Mouse (Mus musculus) retina, postnatal 7 days (tissue): ENCODE measurements at regions not wholly inside any gene's neighbourhood (a gene's known extent, or its start where the extent isn't known, plus 50 kb on each side); places are given as distances from the start of the nearest gene placed in this dataset.
"Not testable (repeated sequence)": the region's sequence is repeated elsewhere in the genome, so short reads cannot be mapped to it uniquely, and the experiment has no call there.

Experiments used
- DNase-seq: peaks from one replicate; pipeline ENCODE4 v3.0.0-alpha.2; 2012; ENCODE audit warnings: low read depth, low spot score

DNA sequence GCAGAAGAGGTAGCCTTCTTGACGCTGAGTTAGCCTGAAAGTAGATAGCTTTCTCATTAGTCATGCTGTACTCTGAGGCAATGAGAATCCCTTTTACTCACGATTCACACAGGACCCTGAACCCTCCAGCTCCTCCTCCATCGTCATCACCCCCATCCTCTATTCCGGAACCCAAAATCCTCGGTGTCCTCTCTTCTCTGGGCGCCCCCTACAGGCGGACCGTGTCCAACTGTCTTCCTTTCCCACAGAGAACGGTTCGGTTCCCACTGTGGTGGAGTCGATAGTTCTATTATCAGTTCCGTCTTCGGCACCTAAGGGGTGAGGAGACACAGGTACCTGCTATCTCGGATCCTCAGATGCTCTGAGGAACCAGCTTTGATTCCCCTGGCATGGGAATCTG is 130.2 kb downstream of the Phlda1 start:
- DNase-seq = no peak

DNA sequence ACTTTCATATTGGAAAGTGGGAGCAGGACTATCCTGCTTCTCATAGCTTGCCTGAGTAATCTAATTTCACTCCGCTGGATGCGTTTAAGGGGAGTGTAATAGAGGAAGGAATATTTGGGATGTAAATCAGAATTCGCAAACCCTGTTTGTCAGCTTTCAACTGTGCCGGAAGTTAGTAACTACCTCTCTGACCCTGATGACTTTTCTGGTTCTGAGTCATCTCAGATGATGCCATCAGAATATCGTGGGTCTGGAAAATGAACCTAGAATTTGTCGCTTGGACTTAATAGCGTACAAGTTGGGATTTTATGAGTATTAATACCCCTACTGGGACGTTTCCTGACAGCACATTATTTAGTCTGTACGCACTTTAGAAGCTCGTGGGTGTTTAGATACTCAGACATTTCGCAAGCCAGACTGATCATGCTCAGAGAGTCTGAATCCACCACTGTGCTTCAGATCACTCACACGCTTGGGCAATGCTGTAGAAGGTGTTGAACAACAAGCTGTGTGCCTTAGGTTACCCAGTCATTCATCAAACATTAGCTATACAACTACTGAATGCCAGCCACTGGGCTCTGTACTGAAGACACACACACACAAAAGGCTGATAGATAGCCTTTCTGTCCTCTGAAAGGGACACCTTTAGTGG is 131.1 kb downstream of the Phlda1 start:
- no peak for DNase-seq

GRCm38 (mm10) chr10:111639866-111640265 is 133.8 kb downstream of the Phlda1 start:
- DNase-seq = no peak

DNA sequence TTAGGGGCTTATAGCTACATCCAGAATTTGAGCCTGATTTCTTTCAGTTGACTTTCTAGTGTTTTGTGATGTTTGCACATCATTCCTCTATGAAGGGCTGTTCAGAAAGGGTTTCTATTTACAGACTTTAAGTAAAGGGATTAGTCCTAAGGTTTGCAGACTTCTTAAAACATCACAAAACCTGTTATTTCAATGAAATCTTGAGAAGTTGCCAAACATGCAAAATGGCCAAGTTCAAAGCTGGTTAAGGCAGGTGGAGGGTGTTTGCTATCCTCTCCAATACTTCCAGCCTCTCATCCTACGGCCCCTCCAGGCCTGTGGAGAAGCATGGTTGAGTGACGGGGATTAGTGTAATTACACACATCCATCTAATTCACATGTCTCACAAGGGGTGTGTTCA is 136.6 kb downstream of the Phlda1 start:
- no peak for DNase-seq

DNA sequence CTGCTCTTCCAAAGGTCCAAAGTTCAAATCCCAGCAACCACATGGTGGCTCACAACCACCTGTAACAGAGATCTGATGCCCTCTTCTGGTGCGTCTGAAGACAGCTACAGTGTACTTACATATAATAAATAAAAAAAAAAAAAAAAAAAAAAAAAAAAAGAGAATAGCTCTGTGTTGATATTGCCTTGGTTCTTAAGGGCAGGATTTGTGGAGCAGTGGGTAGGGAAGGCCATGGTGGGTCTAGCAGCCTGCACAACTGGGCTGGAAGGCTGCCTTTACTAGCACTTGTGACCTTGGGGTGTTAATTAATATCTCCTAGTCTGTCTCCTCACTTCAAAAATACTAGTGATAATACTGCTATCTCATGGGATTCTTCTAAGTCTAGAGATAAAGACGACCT is 147.7 kb downstream of the Phlda1 start:
- DNase-seq = not testable (repeated sequence)

- DNase-seq = no peak
These were observed 148.5 kb downstream of the Phlda1 start for GRCm38 (mm10) chr10:111654364-111655226.

DNA sequence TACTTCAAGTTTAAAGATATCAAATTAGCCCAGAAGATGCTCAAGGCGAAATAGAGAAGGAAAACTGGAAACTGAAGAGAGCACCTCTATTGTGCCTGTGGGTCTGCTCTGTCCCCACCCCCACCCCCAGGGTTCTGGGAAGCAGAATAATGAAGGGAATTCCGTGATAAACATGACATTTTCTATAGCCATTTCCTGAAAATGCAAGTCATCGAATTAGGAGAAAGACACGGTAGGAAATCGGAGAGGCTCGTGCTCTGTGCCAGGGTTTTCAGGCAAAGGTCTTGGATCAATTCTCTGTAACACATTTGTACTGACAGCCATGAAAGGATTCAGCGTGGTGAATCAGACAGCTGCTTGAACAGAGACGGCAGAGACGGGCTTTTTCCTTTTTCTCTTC is 152.7 kb downstream of the Phlda1 start:
- no peak for DNase-seq

DNA sequence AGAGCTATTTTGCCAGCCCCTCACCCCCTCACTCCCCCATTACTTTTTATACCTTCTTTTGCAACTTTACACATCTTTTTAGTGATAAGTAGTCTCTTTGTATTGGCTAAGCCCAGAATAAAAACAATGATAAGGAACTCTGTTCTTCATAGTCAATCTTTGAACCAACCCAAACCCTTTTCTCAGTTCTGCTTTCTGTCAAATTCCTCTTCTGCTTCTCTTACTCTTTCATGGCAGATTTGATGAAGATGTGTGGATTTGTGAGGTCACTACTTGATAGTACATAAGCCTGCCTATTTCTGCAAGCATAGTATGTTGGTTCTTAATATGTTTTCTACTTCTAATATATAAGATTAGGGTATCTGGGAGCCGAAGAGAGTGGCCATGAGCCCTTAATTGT is 156.6 kb downstream of the Phlda1 start:
- DNase-seq = no peak

DNA sequence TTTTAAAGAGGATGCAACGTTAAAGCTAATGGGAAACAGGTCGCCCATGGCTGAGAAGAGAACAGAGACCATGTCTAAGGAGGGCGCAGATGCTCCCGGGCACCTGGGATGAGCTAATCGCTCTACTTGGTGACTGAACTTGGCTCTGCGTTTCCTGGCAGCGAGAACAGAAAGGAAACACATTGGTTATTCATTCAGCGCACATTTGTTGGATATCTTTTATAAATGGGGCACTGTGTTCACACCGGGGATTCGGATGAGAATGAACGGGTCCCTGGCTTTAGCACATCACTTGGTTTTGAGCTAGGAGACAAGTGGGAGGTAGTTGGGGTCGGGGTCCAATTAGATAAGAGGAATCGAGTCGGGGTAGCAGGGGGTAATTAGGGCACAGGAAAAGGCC is 159.7 kb downstream of the Phlda1 start:
- no peak for DNase-seq

GRCm38 (mm10) chr10:111666963-111667362 is 160.9 kb downstream of the Phlda1 start:
- DNase-seq = no peak

- no peak for DNase-seq
These were observed 162.6 kb downstream of the Phlda1 start for GRCm38 (mm10) chr10:111668639-111669038.

- no peak for DNase-seq
These were observed 163.6 kb downstream of the Phlda1 start for GRCm38 (mm10) chr10:111669658-111670057.

DNA sequence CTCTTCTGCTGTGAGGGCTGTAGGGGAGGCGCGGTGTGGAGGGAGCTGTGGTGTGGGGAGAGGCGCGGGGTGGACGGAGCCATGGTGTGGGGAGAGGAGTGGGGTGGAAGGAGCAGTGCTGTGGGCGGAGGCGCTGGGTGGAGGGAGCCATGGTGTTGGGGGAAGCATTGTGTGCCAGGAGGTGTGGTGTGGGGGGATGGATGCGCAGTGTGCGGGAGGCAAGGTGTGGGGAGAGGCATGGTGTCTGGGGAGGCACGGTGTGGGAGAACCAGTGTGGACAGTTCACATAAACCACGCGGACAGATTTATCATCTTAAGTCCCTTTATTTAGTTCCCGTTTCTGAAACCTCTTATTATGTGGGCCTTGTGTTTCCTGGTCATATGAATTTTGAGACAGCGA is 164.6 kb downstream of the Phlda1 start:
- DNase-seq = no peak

- DNase-seq = no peak
These were observed 166.6 kb downstream of the Phlda1 start for GRCm38 (mm10) chr10:111672454-111673316.

- no peak for DNase-seq
These were observed 167.2 kb downstream of the Phlda1 start for GRCm38 (mm10) chr10:111673317-111673610.

DNA sequence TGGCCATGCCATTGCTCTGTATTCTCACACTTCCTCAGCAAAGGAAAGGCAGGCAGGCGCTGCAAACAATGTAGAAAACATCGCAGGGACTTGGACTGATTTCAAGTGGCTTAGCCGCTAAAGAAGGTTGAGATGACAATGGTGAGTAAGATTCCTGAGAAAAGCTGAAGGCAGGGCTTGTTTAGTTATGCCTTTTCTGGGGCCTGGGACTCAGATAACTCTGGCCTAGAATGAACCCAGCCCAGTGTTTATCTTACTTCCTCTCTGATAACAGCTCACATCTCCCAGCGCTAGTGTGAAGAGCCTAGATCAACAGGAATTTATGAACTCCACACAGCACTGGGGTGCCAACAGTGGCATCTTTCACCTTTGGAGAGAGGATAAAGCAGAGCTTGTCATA is 170.2 kb downstream of the Phlda1 start:
- DNase-seq = no peak

GRCm38 (mm10) chr10:111680919-111681318 is 174.8 kb downstream of the Phlda1 start:
- DNase-seq = no peak

DNA sequence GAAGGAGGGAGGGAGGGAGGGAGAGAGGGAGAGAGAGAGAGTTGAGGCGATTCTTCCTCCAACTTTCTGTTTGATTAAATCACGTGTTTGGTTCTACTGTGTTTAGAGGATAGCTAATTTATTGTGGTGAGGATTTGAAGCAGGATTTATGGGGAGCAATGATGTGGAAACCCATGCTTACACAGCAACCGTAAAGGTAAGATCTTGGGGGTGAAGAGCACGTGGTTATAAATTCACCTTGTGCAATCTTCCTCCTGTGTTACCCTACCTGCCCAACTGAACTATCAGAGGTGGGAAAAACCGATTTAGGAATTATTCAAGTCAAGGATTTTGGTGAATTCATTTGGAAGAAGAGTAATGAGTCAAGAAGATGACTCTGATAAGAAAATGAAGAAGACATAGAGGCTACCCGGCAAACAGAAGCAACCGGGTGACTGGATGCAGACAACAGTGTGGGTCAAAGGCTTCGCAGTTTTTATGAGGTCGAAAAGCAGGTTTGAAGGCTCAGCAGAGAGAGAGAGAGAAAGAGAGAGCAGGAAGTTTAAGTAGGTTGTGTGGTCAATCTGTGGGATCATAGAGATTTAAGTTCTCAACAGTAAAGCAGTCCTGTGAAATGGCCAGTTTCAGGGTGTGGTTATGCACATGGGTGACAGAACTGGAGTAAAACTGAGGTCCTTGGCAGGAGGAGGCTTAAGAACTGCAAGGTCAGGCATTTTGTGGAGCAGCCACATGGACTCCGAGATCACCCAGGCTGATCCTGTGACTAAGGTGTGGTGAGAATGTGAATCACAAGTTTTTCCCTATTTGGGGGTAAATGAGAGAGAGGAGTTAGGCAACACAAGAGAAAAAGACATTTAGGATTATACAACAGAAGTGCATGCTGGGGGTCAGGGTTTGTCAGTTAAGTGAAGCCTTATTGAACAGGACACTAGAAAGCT is 178.6 kb downstream of the Phlda1 start:
- DNase-seq = no peak

GRCm38 (mm10) chr10:111686585-111686984 is 180.5 kb downstream of the Phlda1 start:
- DNase-seq = no peak

GRCm38 (mm10) chr10:111689587-111689986 is 183.5 kb downstream of the Phlda1 start:
- DNase-seq = no peak

DNA sequence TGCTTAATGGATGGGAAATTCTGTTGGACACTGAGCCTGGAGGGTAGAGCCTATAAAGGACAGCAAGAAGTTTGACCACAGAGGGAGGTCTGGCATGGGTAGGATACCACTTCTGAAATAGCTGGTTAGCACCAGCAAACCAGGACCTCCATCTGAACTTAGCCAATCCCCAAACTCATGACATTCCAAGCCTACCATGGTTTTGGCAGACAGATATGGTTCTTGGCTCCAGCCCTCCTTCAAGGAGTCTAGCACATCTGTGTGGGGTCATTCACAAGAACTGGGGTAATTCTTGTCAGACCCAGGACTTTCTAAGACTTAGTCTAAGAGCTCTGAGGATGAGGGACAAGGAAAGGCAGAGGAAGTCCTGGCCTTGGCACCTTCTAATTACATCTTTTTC is 187.7 kb downstream of the Phlda1 start:
- DNase-seq = no peak
